Mouse (Mus musculus) small intestine, adult 2 months (tissue): ENCODE measurements around the gene Gm17409.

Source experiments
- CTCF ChIP-seq: fragments of 200-500 bp; IDR thresholded peaks from 2 replicates; pipeline ENCODE4 v1.5.1; 2012; ENCODE audit warnings: low read depth, mild to moderate bottlenecking, control low read depth, inconsistent platforms, low read length, moderate library complexity, mixed read lengths; ENCODE audit not compliant: insufficient replicate concordance, insufficient read length; ENCODE audit errors: extremely low read depth
- POLR2A ChIP-seq: fragments of 200-500 bp; IDR thresholded peaks from 2 replicates; pipeline ENCODE4 v1.6.1; 2012; ENCODE audit warnings: low read depth, mild to moderate bottlenecking, control low read depth, inconsistent platforms, low read length, moderate library complexity

GRCm38 (mm10) chr2:58486441-58487278 lies 16.7 kb downstream of the Gm17409 start:
- TF ChIP-seq CTCF (no peak), POLR2A (no peak)
